Mouse (Mus musculus): Measurements from ENCODE around the gene 6330403K07Rik. TPM values are rescaled to one million over a fixed set of nuclear protein-coding genes. Genes with fewer than 3 reads are reported as not detected.

Gene 6330403K07Rik
- polyA plus RNA-seq, 2 experiments, result 84.5 to 165 TPM

- under 1% methylated on average over 42 of the region's 64 CpGs for WGBS
- Histone ChIP-seq H3K9me3 (ENCODE audit: control insufficient read depth, low read length) (no peaks in the 10 kb centered on the region), H3K4me3 (replicated peaks; ENCODE audit: low read length) (peak within 1 kb of the TSS; percentile 90), H3K36me3 (ENCODE audit: control insufficient read depth, insufficient read depth, low read length) (peaks cover 69% of the 10 kb centered on the region), H3K9ac (ENCODE audit: low read depth, low read length, severe bottlenecking) (peak within 1 kb of the TSS; percentile 71), H3K27ac (replicated peaks; ENCODE audit: low read depth, low read length) (no peak within 1 kb of the TSS), H3K27me3 (ENCODE audit: control insufficient read depth, insufficient read depth, low read length) (no peaks in the 10 kb centered on the region), H3K4me1 (ENCODE audit: control insufficient read depth, insufficient read depth, low read length) (peaks cover 6% of the 10 kb centered on the region; the same call in 1 of the 2 replicates), H3K4me2 (replicated peaks; ENCODE audit: low read depth, low read length, severe bottlenecking) (peak within 1 kb of the TSS; percentile 80)
- 0 out of 2 replicates have a peak, but pooled peaks have one; percentile 22 for TF ChIP-seq POLR2A (IDR thresholded peaks at IDR 0.05; ENCODE audit: borderline replicate concordance, extremely low read depth, insufficient read depth, insufficient read length)
- peak; percentile 88 for DNase-seq (ENCODE audit: low spot score)
- ATAC-seq (ENCODE audit: low FRiP score, low read depth), result peak; percentile 93
Measured at GRCm38 (mm10) chr11:70982557-70983228, 50.6 kb downstream of the 6330403K07Rik start, which contains the start of gene C1qbp. C1qbp (minus strand) TSS chr11:70983026.

GRCm38 (mm10) chr11:70982030-70982429 lies 51.3 kb downstream of the 6330403K07Rik start:
- Histone ChIP-seq H3K4me1 (ENCODE audit: control insufficient read depth, insufficient read depth, low read length) (peaks cover 6% of the 10 kb centered on the region; the same call in 1 of the 2 replicates), H3K4me2 (replicated peaks; ENCODE audit: low read depth, low read length, severe bottlenecking) (peak overlapping the region; percentile 80), H3K27ac (replicated peaks; ENCODE audit: low read depth, low read length) (no peak overlapping the region), H3K9ac (ENCODE audit: low read depth, low read length, severe bottlenecking) (peak overlapping the region; percentile 71), H3K4me3 (replicated peaks; ENCODE audit: low read length) (peak overlapping the region; percentile 90), H3K9me3 (ENCODE audit: control insufficient read depth, low read length) (no peaks in the 10 kb centered on the region), H3K36me3 (ENCODE audit: control insufficient read depth, insufficient read depth, low read length) (peaks cover 69% of the 10 kb centered on the region), H3K27me3 (ENCODE audit: control insufficient read depth, insufficient read depth, low read length) (no peaks in the 10 kb centered on the region)
- no peak for TF ChIP-seq POLR2A (IDR thresholded peaks at IDR 0.05; ENCODE audit: borderline replicate concordance, extremely low read depth, insufficient read depth, insufficient read length)
- no peak for DNase-seq (ENCODE audit: low spot score)
- WGBS, result 8% methylated on average over 12 of the region's 12 CpGs
- no peak for ATAC-seq (ENCODE audit: low FRiP score, low read depth)

Other genes starting within 250 kb of the 6330403K07Rik start
- gene Scimp, start 220.9 kb downstream of the 6330403K07Rik start, polyA plus RNA-seq (2012; rRNA removed), result 0.05 and 0.13 TPM in 2 replicates
- gene Scimp, start 220.9 kb downstream of the 6330403K07Rik start, polyA plus RNA-seq (2014; fragmentation: Nextera tagmentation; extraction: Ambion mirVana), result 0.40 and 0.62 TPM in 2 replicates
- 8.3 and 11.0 TPM in 2 replicates for gene Rabep1, start 188.7 kb downstream of the 6330403K07Rik start, polyA plus RNA-seq (2012; rRNA removed)
- 29.5 and 33.3 TPM in 2 replicates for gene Rabep1, start 188.7 kb downstream of the 6330403K07Rik start, polyA plus RNA-seq (2014; fragmentation: Nextera tagmentation; extraction: Ambion mirVana)
- gene Nup88, start 63.5 kb downstream of the 6330403K07Rik start, polyA plus RNA-seq (2012; rRNA removed), result 93.1 and 120 TPM in 2 replicates
- gene Nup88, start 63.5 kb downstream of the 6330403K07Rik start, polyA plus RNA-seq (2014; fragmentation: Nextera tagmentation; extraction: Ambion mirVana), result 115 and 125 TPM in 2 replicates
- gene Rpain, start 63.3 kb downstream of the 6330403K07Rik start, polyA plus RNA-seq (2012; rRNA removed), result 61.2 and 75.0 TPM in 2 replicates
- gene Rpain, start 63.3 kb downstream of the 6330403K07Rik start, polyA plus RNA-seq (2014; fragmentation: Nextera tagmentation; extraction: Ambion mirVana), result 70.0 and 78.4 TPM in 2 replicates
- gene C1qbp, start 50.5 kb downstream of the 6330403K07Rik start, polyA plus RNA-seq (2012; rRNA removed), result 149 and 173 TPM in 2 replicates
- gene C1qbp, start 50.5 kb downstream of the 6330403K07Rik start, polyA plus RNA-seq (2014; fragmentation: Nextera tagmentation; extraction: Ambion mirVana), result 214 and 221 TPM in 2 replicates
- 33.2 and 46.5 TPM in 2 replicates for gene Dhx33, start 29.1 kb downstream of the 6330403K07Rik start, polyA plus RNA-seq (2012; rRNA removed)
- 18.6 and 24.8 TPM in 2 replicates for gene Dhx33, start 29.1 kb downstream of the 6330403K07Rik start, polyA plus RNA-seq (2014; fragmentation: Nextera tagmentation; extraction: Ambion mirVana)
- gene Mis12, start 13.9 kb downstream of the 6330403K07Rik start, polyA plus RNA-seq (2012; rRNA removed), result 15.2 and 23.1 TPM in 2 replicates
- gene Mis12, start 13.9 kb downstream of the 6330403K07Rik start, polyA plus RNA-seq (2014; fragmentation: Nextera tagmentation; extraction: Ambion mirVana), result 30.4 and 32.5 TPM in 2 replicates
- 26.9 and 31.4 TPM in 2 replicates for gene Derl2, start 13.7 kb downstream of the 6330403K07Rik start, polyA plus RNA-seq (2012; rRNA removed)
- 39.4 and 41.1 TPM in 2 replicates for gene Derl2, start 13.7 kb downstream of the 6330403K07Rik start, polyA plus RNA-seq (2014; fragmentation: Nextera tagmentation; extraction: Ambion mirVana)
- 0.04 and 0.05 TPM in 2 replicates for gene Nlrp1a, start 111.2 kb upstream of the 6330403K07Rik start, polyA plus RNA-seq (2012; rRNA removed)
- gene Nlrp1a, start 111.2 kb upstream of the 6330403K07Rik start, polyA plus RNA-seq (2014; fragmentation: Nextera tagmentation; extraction: Ambion mirVana), result 0.14 and 0.30 TPM in 2 replicates
- 0.19 and 0.24 TPM in 2 replicates for gene Nlrp1b, start 197.2 kb upstream of the 6330403K07Rik start, polyA plus RNA-seq (2012; rRNA removed)
- 0.06 TPM in 2 replicates for gene Nlrp1b, start 197.2 kb upstream of the 6330403K07Rik start, polyA plus RNA-seq (2014; fragmentation: Nextera tagmentation; extraction: Ambion mirVana)